Mouse (Mus musculus): ENCODE results near the gene 9530068E07Rik.

GRCm38 (mm10) chr11:52433797-52434195 is 37.6 kb downstream of the 9530068E07Rik start:
- no peak for TF ChIP-seq CTCF (IDR thresholded peaks at IDR 0.05)
- no peak for TF ChIP-seq EP300 (IDR thresholded peaks at IDR 0.05)
